Mouse (Mus musculus) forebrain, embryonic 16.5 days (tissue): Measurements from ENCODE around the gene Ldhb. TPM values are rescaled to one million over a fixed set of nuclear protein-coding genes. Genes with fewer than 3 reads are reported as not detected.
"Not testable (repeated sequence)": the region's sequence is repeated elsewhere in the genome, so short reads cannot be mapped to it uniquely, and the experiment has no call there.

Source experiments
- ATAC-seq: fragments of 200-750 bp; cut with Nextera tagmentation; 2 replicates; pipeline ENCODE4 v1.8.0; 2017; ENCODE audit warnings: mild to moderate bottlenecking, moderate library complexity
- H3K27ac ChIP-seq: fragments of 300-500 bp; sonication (generic); 2 replicates; pipeline ENCODE4 v1.5.1; 2014; ENCODE audit warnings: low read length, control low read depth
- H3K27me3 ChIP-seq: fragments of 300-500 bp; sonication (generic); replicated peaks from 2 replicates; pipeline ENCODE4 v1.6.1; 2014; ENCODE audit warnings: low read length; ENCODE audit not compliant: control insufficient read depth, insufficient read depth
- H3K36me3 ChIP-seq: fragments of 300-500 bp; sonication (generic); 2 replicates; pipeline ENCODE4 v1.6.1; 2014; ENCODE audit not compliant: control insufficient read depth, insufficient read depth
- H3K4me1 ChIP-seq: fragments of 300-500 bp; sonication (generic); replicated peaks from 2 replicates; pipeline ENCODE4 v1.6.1; 2014; ENCODE audit warnings: low read length; ENCODE audit not compliant: control insufficient read depth, insufficient read depth
- H3K4me2 ChIP-seq: fragments of 300-500 bp; sonication (generic); 2 replicates; pipeline ENCODE4 v1.6.1; 2014; ENCODE audit warnings: mild to moderate bottlenecking, low read length, control low read depth
- H3K4me3 ChIP-seq: fragments of 300-500 bp; sonication (generic); replicated peaks from 2 replicates; pipeline ENCODE4 v1.5.1; 2014; ENCODE audit warnings: mild to moderate bottlenecking, low read length, control low read depth
- H3K9ac ChIP-seq: fragments of 300-500 bp; sonication (generic); replicated peaks from 2 replicates; pipeline ENCODE4 v1.6.1; 2014; ENCODE audit warnings: low read depth, low read length, control low read depth
- H3K9me3 ChIP-seq: fragments of 300-500 bp; sonication (generic); 2 replicates; pipeline ENCODE4 v1.6.1; 2016; ENCODE audit warnings: low read length; ENCODE audit not compliant: control insufficient read depth
- WGBS: fragments of 180-500 bp; shearing (Covaris S2); extraction: QIAGEN DNeasy Blood & Tissue Kit; methylation state at CpG from one replicate; pipeline ENCODE4 v1.1.7; 2014; 5-methylcytosine and 5-hydroxymethylcytosine counted together
- polyA plus RNA-seq: library from polyadenylated mRNA; unstranded; fragments of >200 nt; fragmentation: Nextera tagmentation; extraction: Ambion mirVana; gene quantifications from 2 replicates; pipeline ENCODE4 v1.2.1, GENCODE M21; 2015

Gene Ldhb
- polyA plus RNA-seq, 1 experiment from 2014 or later: 452 TPM

DNA sequence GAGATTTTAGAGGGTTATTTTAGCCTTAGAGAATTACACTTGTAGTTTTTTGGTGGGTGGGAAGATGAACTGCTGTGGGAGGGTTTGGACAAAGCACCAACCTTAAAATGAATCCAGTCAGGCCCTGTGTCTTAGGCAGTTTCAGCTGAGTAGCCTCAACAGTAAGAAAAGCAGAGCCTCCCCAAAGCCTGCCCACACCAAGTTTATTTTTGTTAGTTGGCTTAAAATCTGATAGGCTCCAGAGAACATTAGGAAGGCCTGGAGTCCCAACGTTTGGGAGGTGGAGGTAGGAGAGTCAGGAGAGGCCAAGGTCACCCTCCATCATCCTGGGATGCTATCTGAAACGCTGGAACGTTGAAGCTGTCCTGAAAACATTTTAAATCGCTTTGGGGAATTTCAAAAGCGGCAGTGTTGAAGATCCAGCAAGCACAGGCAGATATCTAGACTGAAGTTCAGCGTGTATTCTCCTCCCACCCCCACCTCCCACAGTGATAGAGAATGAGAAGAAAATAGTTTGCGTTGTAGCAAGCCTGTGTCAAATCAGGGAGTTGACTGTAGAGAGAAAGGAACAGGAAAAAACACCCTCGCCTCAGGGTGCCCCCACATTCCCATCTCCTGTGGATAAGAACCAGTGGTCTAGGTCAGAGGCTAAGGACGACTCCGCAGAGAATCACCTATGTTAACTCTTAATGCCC, 1.3 kb downstream of the Ldhb start:
- no peak for ATAC-seq
- H3K27ac ChIP-seq: no peak overlapping the region
- peak overlapping the region; percentile 80 for H3K4me3 ChIP-seq
- peak overlapping the region; percentile 77 for H3K4me2 ChIP-seq
- H3K36me3 ChIP-seq: no peaks in the 10 kb centered on the region
- H3K4me1 ChIP-seq: peaks cover 21% of the 10 kb centered on the region
- H3K9me3 ChIP-seq: no peaks in the 10 kb centered on the region
- WGBS: 8% methylated on average over 10 of the region's 10 CpGs
- H3K9ac ChIP-seq: peak overlapping the region; percentile 79
- H3K27me3 ChIP-seq: no peaks in the 10 kb centered on the region

DNA sequence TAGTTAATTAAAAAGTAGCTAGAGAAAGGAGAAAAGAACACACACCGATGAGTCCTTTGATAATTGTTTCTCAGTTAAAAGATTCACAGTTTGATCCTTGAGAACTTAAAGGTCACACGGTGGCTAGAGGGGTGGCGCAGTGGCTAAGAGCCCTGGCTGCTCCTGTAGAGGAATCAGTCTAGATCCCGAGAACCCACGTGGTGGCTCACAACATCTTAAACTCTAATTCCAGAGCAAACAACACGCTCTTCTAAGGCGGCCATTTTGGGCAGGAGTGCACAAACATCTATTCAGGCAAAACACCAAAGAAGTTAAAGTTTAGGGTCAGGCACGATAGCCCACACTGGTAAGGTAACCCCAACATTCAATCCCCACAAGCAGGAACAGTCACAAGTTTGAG, 4.2 kb downstream of the Ldhb start:
- no peak overlapping the region for H3K9ac ChIP-seq
- ATAC-seq: no peak
- 60% methylated on average over 8 of the region's 8 CpGs for WGBS
- no peak overlapping the region for H3K27ac ChIP-seq
- H3K4me2 ChIP-seq: no peak overlapping the region
- H3K36me3 ChIP-seq: peaks cover 12% of the 10 kb centered on the region; the same call in 1 of the 2 replicates
- no peaks in the 10 kb centered on the region for H3K9me3 ChIP-seq
- H3K4me3 ChIP-seq: no peak overlapping the region
- H3K27me3 ChIP-seq: no peaks in the 10 kb centered on the region
- peaks cover 21% of the 10 kb centered on the region for H3K4me1 ChIP-seq

DNA sequence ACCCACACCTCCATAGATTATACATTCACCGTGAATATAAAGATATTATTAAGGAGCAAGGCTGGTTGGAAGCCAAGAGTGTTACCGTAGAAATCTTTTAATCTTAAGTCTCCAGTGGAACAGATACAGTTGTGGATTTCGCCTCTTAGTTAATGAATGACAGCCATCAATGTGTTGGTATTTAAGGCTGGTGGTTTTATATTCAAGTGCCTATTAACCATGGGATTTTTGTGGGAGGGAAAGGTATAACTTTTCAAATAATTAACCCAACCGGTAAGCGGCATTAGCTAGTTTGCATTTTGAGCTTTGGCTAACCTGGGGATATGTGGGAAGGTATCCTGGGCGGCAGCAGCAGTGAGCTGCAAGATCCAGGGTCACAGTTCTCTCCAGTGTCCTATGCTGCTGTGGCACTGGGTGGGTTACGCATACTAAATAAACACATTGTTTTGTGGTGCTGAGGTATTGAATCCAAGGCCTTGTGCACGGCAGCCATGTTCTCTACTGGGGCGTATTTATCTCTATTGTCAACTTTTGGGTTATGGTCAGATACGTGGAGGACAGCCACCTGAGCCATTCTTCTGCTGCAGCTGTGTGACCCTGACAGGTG, 5.1 kb downstream of the Ldhb start:
- H3K36me3 ChIP-seq: peaks cover 22% of the 10 kb centered on the region
- no peak overlapping the region for H3K4me2 ChIP-seq
- no peaks in the 10 kb centered on the region for H3K9me3 ChIP-seq
- no peaks in the 10 kb centered on the region for H3K27me3 ChIP-seq
- no peak for ATAC-seq
- H3K4me1 ChIP-seq: peaks cover 16% of the 10 kb centered on the region
- 87% methylated on average over 10 of the region's 10 CpGs for WGBS
- H3K9ac ChIP-seq: no peak overlapping the region
- H3K27ac ChIP-seq: no peak overlapping the region
- no peak overlapping the region for H3K4me3 ChIP-seq

DNA sequence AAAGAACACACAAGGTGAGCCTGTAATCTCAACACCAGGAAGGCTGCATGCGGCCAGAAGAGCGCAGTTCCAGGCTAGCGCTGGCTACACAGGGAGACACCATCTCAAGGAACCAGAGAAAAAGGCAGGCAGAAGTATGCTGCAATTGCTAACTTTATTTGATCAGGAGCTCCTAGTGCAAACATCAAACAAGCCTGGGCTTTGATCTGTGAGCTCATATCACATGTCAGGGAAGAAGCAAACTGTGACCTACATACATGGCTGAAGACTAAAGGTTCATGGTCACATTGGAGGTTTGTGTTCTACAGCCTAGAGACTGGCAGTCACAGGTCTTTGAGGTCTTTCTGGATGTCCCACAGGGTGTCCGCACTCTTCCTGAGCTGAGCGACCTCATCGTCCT, 17.6 kb downstream of the Ldhb start:
- WGBS: 98% methylated on average over 6 of the region's 6 CpGs
- H3K36me3 ChIP-seq: peaks cover 38% of the 10 kb centered on the region
- not testable (repeated sequence) for H3K27ac ChIP-seq

DNA sequence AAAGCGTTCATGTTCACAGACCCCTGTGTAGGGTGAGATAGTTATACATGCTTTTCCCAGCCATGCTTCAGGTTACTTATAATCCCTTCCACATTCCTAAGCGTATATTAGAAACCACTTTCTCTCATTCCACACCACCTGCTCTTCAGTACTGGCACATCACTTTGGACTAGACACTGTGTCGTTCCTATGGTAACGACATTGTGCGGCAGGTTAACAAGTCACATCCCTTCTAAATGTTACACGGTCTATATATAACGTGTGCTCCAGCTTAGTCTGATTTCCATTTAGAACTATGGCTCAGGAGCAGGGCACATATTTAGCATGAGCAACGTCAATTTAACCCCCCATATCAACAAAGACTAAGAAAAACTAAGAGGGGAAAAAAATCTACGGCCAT, 20.1 kb downstream of the Ldhb start:
- ATAC-seq: no peak
- Histone ChIP-seq H3K36me3 (peaks cover 29% of the 10 kb centered on the region), H3K4me1 (no peaks in the 10 kb centered on the region), H3K4me3 (no peak overlapping the region), H3K27ac (no peak overlapping the region), H3K9ac (no peak overlapping the region), H3K27me3 (no peaks in the 10 kb centered on the region), H3K4me2 (no peak overlapping the region), H3K9me3 (0 out of 2 replicates have a peak, but pooled peaks cover 2% of the 10 kb centered on the region)
- WGBS: 88% methylated on average over 9 of the region's 9 CpGs

More for the DNA sequence above, 17.6 kb downstream of the Ldhb start:
- H3K9me3 ChIP-seq, H3K27me3 ChIP-seq, H3K4me3 ChIP-seq, ATAC-seq, H3K4me1 ChIP-seq, H3K4me2 ChIP-seq, H3K9ac ChIP-seq: not testable (repeated sequence)

DNA sequence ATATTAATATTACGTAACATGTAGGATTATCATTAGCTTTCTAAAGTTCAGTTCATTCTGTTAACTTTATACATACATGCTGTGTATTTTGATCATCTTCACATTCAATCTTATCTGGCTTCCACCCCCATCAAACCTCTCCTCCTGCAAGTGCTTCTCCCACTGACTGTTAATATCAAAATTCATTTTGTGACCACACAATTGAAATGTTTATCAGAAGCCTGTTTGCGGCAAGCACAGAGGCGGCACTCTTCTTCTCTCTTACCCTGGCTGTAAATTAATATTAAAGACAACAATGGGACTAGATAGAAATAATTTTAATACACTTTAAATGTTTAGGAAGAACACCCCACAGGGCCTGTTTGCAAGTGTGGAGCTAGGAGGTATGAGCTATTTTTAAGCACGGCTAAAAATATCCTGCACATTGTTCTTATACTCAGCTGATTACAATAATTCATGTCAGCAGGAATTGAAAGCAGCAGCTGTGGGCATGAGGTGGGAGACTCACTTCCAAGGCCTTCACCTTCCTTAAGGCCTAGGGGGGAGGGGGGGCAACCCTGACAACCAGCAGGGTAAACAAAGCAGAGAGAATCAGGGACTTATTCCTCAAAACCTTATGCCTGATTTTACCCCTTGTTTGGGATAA, 22.2 kb downstream of the Ldhb start:
- ATAC-seq: no peak
- no peak overlapping the region for H3K9ac ChIP-seq
- H3K4me1 ChIP-seq: no peaks in the 10 kb centered on the region
- H3K9me3 ChIP-seq: 0 out of 2 replicates have a peak, but pooled peaks cover 2% of the 10 kb centered on the region
- peaks cover 19% of the 10 kb centered on the region for H3K36me3 ChIP-seq
- H3K27ac ChIP-seq: no peak overlapping the region
- WGBS: 88% methylated on average over 4 of the region's 4 CpGs
- no peaks in the 10 kb centered on the region for H3K27me3 ChIP-seq
- no peak overlapping the region for H3K4me3 ChIP-seq
- no peak overlapping the region for H3K4me2 ChIP-seq

DNA sequence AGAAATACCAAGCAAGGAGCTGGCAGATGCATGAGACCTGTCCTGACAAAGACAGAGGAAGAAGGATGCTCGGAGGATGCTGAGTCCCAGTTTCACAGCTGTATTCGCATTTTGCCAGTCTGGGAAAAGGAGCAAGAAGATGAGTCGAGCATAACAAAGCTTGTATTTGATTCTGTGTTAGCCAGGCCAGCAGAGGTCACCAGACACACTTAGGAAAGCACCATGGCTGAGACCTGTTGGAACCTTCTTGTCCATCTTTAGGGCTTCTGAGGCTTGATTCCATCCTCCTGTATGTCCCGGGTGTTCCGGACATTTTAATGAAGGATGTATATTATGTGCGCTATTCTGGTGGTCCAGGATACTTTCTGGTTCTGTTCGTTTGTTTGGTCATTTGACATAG, 30.5 kb downstream of the Ldhb start:
- Histone ChIP-seq H3K36me3 (no peaks in the 10 kb centered on the region), H3K4me3 (no peak overlapping the region), H3K4me1 (no peaks in the 10 kb centered on the region), H3K27me3 (no peaks in the 10 kb centered on the region), H3K9ac (no peak overlapping the region), H3K9me3 (no peaks in the 10 kb centered on the region), H3K4me2 (no peak overlapping the region), H3K27ac (no peak overlapping the region)
- ATAC-seq: no peak
- WGBS: 78% methylated on average over 7 of the region's 7 CpGs

DNA sequence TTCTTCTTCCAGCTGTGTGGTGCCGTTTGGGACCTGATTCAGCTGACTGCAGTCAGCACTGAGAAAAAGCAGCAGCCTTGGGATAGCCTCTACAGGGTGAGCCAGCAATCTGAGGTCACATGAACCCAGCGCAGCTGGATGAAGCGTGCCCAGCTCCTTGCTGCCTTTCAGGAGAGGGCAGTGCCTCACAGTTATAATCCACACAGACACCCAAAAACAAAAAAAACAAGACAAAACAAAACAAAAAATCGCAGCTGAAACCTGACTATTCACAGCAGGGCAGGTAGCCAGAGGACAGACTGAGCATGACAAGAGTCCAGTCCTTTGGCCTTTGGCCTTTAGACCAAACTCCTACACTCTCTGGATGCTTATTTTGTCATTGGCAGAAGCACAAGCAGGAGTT, 35.0 kb downstream of the Ldhb start, which contains the start of gene Gys2:
Gys2 (minus strand) TSS at position 309 of the 403 bp plus-strand sequence.
- H3K27ac ChIP-seq: no peak within 1 kb of the TSS
- 71% methylated on average over 4 of the region's 4 CpGs for WGBS
- ATAC-seq: no peak
- H3K9me3 ChIP-seq: no peaks in the 10 kb centered on the region
- no peaks in the 10 kb centered on the region for H3K27me3 ChIP-seq
- no peak within 1 kb of the TSS for H3K9ac ChIP-seq
- no peaks in the 10 kb centered on the region for H3K4me1 ChIP-seq
- no peak within 1 kb of the TSS for H3K4me2 ChIP-seq
- H3K4me3 ChIP-seq: no peak within 1 kb of the TSS
- H3K36me3 ChIP-seq: no peaks in the 10 kb centered on the region

DNA sequence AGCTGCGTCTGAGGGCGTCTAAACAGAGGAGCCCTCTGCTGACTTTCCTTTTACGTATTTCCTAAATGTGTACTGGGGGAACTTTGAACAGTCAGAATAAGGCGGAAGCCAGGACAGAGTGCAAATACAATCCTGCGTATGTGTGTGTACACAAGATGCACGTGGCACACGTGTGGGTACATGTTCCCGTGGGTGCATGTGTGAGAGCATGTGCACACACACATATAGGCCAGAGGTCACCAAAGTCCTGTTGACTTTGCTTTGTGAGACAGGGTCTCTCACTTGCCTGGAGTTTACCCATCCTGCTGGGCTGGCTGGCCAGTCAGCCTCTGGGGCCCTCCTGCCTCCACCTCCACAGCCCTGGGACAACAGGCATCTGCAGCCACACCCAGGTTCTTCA, 36.6 kb downstream of the Ldhb start:
- ATAC-seq: no peak
- no peaks in the 10 kb centered on the region for H3K9me3 ChIP-seq
- no peak overlapping the region for H3K4me2 ChIP-seq
- 86% methylated on average over 8 of the region's 8 CpGs for WGBS
- no peaks in the 10 kb centered on the region for H3K36me3 ChIP-seq
- no peaks in the 10 kb centered on the region for H3K4me1 ChIP-seq
- no peaks in the 10 kb centered on the region for H3K27me3 ChIP-seq
- H3K27ac ChIP-seq: no peak overlapping the region
- no peak overlapping the region for H3K9ac ChIP-seq
- H3K4me3 ChIP-seq: no peak overlapping the region
